Mouse (Mus musculus) embryo, embryonic 10.5 days (tissue): ENCODE measurements around the gene Degs1.
"Not testable (repeated sequence)": the region's sequence is repeated elsewhere in the genome, so short reads cannot be mapped to it uniquely, and the experiment has no call there.

Experiments used
- DNase-seq: peaks from one replicate; pipeline ENCODE4 v3.0.0-alpha.2; 2015; ENCODE audit warnings: low spot score

Gene Degs1

DNA sequence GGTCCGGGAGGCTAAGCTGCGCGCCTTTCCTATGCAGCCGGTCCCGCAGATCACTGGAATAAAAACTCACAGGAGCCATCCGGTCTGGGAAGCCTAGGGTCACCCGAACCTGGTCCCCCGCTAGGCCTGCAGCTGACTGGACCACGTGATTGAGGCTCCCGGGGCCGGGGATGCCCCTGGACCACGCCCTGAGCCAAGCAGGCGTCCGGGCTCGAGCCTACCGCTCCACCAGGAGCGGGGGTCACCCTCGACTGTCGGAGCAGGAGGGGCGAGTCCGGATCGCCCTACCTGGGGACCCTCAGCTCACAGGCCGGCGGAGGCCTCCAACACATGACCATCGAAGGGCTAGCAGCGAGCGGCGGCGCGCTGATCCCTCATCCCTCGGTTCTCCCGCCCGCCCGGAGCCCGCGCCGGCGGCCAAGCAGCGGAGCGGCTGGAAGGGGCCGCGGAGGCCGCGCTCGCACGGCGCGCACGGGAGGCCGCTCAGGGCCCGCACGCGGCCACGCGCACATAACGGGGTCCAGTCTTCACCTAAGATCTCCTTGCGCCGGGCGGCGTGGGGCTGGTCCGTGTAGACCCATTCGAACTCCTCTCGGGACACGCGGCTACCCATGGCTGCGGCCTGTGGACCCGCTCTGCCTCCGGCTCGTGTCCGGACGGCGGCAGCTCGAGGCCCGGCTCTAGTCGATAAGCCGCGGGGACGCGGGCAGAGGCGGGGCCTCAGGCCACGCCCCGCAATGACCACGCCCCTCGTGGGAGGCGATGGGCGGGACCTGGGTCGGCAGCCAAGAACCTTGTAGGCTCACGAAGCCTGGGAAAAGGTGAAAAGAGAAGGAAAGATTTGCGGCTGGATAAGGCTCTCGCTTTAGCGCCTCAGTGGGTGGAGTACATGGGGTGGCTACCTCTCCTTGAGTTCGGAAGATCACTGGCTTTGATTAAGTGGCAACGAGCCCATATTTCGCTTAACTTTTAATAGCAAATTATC, at the start of gene Degs1:
Gene Degs1 (minus strand): TSS at position 714 of the 985 bp plus-strand sequence.
- DNase-seq: peak; percentile 94

DNA sequence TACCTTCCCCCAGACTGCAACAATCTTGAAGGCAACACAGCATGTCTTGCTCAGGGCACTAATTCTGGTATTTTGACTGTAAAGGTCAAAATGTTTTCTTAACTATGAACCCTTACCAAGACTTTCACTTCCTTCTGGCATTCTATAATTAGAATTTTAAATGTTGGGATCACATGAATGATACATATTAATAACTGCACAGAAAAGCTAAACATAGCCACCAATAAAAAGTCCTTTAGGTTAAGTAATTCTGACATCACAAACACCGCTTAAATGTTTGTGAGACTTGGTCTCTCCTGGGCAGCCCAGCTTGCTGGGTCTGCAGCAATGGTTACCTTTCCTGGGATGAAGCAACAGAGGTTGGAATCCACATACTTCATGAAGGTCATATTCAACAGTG, 43.3 kb upstream of the Degs1 start:
- DNase-seq: no peak

DNA sequence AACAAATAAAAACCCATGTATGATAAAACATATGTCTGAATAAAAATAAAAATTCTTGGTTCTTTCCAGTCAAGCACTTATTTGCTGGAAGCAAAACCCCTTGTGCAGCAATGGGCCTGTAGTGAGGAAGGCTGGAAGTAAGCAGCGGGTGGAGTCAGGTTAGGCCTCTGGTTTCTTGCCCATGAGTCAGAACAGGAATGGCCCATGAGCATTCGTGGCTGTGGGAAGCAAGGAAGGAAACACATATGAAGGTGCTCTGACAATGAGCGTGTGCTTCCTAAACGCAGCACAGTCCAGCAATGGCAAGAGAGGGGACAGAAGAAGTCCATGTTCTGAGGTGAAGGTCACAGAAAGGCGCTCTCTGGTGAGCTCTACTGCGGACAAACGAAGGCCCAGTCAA, 41.9 kb upstream of the Degs1 start:
- DNase-seq: no peak

DNA sequence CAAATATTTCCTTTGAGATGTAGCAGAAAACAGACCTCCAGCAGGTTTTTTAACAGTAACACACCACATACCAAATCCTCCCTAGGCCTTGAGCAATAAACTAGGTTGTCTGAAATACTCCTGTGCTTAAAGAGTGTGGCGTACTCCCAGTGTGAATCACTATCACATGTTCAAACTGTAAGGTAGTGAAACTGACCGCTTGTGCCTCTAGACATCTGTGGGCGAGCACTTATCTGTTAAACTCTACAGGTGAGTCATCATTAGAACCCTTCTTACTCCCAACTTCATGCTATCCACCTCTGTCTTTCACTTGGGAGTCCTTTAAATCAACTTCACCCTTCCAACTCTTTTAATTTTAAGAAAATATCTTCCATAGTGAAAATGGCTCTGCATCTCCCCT, 40.5 kb upstream of the Degs1 start:
- DNase-seq: no peak

DNA sequence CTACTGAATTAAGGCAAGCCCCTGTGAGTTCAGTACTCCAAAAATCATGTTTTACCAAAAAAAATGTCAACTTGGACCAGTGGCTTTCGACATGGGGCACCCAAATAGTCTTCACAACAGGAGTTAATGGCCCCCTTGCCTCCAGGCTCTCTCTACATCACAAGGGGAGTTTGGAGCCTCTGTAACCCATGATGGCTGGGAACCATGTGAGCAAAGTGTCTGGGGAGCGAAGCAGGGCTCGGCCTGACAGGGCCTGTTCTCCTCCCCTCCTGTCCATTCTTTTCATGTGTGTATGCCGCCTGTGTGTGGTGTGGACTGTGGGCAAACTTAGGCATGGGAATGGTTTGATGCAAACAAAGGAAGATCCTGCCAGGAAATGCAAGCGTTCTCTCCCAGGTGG, 31.6 kb upstream of the Degs1 start:
- no peak for DNase-seq

DNA sequence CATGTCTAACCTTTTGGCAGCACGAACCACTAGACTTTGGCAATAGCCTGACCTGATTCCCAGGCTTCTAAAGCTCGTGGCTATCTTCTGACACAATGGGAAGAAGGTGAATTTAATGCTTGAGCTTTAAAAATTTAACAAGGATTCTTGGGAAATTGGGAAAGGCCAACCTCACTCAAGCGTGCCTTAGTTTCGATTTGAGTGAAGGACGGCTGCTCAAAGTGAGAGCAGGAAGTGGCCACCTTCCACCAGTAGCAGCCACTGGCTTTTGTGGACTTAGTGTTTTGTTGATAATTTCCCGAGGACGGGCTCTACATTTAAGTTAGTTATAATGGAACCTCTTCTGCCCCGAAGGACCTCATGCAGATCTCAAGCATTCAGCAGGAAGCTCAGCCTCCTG, 30.6 kb upstream of the Degs1 start:
- DNase-seq: no peak

DNA sequence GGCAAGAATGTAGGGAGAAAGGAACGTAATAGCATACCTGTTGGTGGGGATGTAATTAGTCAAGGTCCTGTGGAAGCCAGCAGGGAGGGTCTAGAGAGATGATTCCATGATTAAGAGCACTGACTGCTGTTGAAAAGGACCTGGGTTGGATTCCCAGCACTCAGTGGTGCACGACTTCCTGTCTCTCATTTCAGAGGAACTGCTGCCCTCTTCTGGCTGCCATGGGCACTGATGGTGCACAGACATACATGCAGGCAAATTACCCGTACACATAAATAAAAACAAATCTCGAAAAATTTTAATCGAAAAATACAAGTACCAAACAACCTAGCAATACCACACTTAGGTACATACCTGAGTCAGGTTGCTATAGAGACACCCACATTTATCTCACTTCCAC, 28.8 kb upstream of the Degs1 start:
- no peak for DNase-seq

DNA sequence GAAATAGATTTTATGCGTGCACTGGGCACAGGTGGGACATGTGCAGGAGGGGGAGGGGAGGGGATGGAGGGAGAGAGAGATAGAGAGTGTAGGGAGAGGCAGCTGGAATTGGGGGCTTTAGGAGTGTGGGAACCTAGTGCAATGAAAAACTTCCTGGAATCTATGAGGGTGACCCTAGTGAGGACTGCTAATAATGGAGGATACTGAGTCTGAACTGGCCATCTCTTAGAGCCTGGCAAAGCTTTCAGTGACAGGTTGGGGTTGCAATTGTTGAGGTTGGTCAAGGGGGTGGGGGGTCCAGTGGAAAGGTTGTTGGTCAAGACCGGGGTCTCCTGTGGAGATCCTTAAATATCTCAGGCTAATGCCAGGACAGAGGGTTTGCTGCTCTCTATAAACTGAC, 27.7 kb upstream of the Degs1 start:
- no peak for DNase-seq

DNA sequence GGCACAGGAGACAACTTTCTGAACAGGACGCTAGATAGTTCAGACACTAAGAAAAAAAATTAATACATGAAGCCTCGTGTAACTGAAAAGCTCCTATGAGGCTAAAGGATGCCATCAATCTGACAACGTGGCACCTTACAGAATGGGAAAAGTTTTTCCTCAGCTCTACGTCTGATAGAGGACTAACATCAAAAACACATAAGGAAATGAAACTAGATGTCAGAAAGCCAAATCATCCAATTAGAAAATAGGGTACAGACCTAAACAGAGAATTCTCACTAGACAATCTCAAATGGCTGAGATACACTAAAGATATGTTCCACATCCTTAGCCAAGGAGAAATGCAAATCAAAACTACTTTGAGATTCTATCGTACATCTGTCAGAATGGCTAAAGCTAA, 26.8 kb upstream of the Degs1 start:
- no peak for DNase-seq

DNA sequence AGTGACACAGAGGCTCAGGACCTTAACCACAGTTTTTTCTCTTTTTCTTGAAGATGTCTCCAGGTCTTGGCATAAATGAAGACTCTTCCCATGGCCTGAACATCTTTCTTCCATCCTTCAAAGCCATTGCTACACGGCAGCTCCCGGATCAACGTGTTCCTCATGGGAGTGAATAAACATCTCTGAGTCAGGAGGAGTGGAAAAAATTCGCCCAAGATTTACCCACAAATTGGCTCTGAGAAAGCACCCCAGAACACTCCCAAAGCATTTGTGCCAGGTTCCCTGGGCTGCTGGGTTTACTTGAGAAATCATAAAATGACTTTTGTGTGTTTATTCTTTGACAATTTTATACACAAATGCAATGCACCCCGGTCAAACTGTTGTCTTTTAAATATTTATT, 20.3 kb upstream of the Degs1 start:
- DNase-seq: no peak

DNA sequence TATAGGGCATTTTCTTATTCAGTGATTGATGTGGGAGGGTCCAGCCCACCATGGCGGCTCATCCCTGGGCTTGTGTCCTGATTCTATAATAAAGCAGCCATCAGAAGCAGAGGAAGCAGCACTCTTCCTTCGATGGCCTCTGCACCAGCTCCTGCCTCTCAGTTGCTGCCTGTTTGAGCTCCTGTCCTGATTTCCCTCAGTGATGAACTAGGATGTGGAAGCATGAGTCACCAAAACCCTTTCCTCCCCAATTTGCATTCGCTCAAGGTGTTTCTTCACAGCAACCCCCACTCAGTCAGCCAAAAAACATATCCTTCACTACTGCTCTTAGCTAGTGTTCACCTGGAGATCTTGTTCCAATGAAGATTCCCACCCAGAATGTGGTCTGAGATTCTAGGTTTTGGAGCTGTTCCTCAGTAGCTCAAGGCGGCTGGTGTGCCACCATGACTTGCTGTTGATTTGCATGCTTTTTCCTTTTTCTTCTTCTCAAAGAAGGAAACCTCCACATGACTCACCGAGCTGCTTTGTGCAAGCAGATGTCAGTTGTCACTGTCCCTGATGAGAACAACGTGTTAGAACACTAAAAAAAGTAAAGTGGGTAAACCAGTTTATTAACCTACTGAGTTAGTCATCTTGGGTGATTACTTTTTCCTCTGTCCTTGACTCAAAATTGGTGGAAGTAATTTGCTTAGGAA, 19.7 kb upstream of the Degs1 start:
- no peak for DNase-seq

DNA sequence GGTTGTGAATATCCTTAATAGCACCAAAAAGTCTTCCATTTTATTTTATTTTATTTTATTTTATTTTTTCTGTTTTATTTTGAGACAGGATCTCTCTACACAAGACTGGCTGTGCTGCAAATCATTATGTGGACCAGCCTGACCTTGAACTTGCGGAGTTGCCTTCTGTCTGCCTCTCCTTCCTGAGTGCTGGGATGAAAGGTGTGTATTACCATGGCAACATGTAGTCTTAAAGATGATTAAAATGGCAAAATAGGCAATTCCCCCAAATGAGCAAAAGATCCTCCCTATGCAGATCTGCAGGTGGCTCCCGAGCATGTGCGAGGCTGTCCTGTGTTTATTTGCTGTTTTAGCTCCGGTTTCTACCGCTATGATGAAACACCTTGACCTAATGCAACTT, 15.2 kb upstream of the Degs1 start:
- no peak for DNase-seq

DNA sequence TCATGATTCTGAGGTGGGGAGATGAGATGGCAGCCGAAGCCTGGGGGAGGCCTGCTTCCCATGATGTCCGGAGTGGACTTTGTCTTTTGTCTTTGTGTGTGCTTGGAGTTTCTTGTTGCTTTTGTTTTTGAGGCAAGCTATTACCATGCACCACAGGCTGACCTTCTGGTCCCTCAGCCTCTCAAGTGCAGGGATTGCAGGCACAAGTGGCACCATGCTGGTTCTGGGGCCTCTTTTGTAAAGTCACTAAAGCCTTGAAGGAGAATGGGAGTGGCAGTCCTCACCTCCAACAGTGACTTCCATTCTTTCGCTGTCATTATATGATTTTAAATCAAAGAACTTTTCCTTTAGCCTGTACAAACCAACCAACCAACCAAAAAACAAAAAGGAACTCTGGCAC, 14.6 kb upstream of the Degs1 start:
- DNase-seq: peak; percentile 12

DNA sequence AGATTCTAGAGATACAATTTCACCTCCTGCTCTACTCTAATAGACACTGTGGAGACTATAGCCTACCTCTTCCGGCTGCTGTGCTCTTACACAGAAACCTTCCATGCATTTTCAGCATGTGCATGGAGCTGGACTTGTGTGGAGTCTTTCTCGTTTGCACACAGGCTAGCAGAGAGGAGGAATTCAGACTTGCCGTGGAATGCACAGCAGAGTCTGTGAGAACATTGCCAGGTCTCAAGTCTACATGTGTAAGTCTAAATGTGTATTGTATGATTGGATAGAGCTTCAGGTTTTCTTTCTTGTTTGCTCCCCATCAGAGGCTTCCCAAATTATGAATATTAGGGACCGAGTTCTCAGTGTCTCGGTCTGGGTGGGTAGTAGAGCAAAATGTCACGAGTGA, 14.2 kb upstream of the Degs1 start:
- no peak for DNase-seq

DNA sequence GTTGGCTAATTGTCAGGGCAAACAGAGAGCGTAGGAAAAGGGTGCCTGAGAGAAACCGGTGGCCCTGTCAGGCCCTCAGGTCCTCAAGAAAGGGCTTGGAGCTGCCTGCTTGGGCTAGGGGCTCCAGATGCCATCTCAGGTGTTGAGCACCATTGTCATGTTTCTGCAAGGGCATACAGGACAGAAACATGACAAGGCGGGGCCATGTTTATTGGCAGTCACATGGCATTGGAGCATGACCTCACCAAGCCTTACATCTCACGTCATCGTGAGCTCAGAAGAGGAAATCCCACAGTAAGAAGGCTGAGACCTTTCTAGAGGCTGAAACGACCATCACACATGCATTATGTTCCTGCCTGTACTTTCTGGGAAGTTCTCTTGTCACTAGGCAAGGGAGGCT, 13.5 kb upstream of the Degs1 start:
- no peak for DNase-seq

DNA sequence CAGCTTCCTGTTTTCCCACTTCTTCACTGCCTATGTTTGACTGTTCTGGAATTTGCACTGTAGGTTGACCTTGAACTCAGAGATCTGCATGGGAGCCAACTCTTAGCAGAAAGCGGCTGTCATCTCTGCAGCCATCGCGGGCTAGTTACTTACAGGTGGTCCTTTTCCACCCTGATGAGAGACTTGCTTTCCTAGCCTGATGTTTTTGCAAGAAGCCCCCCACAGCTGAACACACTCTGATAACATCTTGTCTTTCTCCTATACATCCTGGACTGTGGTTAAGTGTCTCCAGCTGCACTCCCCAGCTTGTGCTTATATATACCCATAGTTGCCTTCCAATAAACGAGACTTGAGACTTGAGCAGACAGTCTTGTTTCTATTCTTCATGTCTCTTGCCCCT, 9.7 kb upstream of the Degs1 start:
- DNase-seq: no peak

DNA sequence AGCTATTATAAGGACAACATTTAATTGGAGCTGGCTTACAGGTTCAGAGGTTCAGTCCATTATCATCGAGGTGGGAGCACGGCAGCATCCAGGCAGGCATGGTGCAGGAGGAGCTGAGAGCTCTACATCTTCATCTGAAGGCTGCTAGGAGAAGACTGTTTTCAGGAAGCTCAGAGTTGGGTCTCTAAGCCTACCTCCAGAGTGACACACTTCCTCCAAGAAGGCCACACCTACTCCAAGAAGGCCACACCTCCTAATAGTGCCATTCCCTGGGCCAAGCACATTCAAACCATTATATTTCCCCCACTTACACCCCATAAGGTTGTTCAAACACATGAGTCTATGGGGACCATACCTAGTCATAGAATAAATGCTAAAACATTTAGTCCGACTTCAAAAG, 8.1 kb upstream of the Degs1 start:
- not testable (repeated sequence) for DNase-seq

DNA sequence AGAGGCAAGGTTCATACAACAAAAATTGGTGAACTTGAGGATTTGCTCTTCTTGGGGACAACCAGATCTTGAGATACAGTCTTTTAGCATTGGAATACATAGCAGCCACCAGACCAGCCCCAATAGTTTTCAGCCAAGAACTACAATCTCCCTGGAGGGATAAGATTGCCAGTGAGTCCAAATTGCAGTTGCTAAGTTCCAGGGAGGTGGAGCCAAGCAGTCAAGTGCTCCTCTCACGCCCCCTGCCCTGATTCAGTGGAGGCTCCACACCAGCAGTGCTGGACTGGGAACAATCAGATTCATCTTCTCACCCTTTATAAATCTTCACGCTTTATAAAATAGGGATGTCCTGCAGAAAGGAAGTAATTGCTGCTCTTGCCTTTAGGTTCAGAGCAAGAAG, 7.2 kb upstream of the Degs1 start:
- no peak for DNase-seq

DNA sequence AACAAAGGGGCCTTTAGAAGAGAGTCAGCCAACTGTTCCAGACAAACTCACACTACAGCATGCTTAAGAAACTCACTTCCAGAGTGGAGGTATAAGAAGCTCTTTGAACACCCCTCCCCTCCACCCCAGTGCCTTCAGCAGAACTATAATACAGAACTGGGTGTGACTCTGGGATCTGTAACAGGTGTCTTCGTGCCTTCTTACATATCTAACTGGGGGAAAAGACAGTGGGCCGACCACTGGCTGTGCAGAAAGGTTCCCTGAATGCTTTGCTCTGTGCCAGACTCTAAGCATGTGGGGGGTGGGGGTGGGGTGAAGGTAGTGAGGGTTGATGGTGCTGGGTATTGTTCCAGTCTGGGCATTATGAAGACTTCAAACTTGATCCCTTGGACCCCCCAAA, 6.0 kb upstream of the Degs1 start:
- no peak for DNase-seq

DNA sequence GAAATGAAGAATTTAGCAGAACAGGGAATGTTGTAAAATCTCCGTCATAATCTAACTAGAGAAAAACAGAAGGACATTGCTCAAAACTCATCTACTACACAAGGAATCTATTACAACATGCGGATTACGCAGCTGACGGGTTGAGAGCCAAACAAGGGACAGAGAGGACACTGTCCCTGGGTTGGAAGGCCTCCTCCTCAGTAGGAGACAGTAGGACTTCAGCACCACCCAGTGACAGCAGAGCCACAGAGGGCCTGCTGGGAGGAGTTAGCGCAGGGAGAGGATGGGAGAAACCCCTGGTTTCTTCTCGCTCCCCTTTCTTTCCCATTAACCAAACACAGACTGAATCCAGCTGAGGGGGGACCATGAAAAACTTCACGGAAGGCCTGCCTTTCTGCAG, 5.2 kb upstream of the Degs1 start:
- no peak for DNase-seq

DNA sequence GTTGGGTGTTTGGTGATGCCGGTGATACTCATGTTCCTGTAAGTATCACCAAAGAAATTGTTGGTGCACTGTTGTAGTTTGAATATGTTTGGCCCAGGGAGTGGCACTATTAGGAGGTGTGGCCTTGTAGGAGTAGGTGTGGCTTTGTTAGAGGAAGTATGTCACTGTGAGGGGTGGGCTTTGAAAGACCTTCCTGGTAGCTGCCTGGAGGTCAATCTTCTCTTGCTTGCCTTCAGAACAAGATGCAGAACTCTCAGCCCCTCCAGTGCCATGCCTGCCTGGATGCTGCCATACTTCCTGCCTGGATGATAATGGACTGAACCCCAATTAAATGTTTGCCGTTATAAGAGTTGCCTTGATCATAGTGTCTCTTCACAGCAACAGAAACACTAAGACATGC, 2.2 kb upstream of the Degs1 start:
- no peak for DNase-seq

DNA sequence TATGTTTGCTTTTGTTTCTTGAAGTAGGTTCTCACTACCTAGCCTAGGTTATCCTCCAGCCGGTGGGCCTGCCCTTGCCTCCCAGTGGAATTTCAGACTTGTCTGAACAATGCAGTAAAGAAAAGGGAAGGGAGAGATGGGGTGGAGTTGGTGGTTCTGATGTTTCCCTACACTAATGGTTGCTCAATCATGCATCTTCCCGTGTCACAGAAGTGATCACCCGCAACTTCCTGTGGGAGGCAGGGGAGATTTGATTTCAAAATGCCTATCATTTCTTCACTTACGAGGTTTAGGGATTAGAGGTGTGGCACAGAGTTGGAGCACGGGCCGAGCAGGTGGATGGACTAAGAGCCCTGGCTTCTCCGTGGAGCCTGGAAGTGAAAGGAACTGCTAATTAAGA, 627 bp upstream of the Degs1 start:
- DNase-seq: no peak

DNA sequence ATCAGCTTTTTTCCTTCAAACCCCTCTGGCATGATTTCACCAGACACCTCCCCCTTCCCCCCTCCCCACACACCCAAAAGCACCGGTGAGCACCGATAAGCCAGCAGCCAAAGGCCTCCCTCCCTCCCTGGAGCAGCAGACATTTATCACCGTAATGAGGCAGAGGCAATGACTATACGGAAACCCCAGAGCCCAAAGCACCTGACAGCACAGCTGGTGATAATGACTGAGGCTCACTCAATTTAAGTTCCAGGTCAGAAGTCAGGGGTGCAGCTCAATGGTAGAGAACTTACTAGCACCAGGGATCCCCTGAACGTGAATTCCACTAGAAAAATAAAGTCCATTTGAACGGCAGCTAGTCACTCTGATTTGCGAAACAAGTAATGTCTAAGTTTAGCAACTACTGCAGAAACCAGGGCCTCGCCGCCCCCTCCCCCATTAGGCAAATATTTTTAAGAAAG, 1.3 kb downstream of the Degs1 start:
- peak; percentile 71 for DNase-seq
